Comparison of ENCODE assay signal across 17 mouse cellular contexts in genomic region chr9:29318676-29319162, GRCm38 (mm10).
A peak's percentile ranks its signal among the peaks of the same experiment; 100 is the strongest.
DNase-seq lines count a peak whose midpoint lies in the region; ATAC-seq and TF ChIP-seq lines count a peak whose summit lies in the region.
"Had no signal": no experiment of that assay in that cellular context is flagged by ENCODE, and none has a peak within 500 bp of the region (broad histone marks: within the 10 kb centered on the region; RNA-seq: fewer than 3 reads in every experiment).

No protein-coding gene starts in this region.

- H3K4me3 ChIP-seq in heart, embryonic 10.5 days, result no peak overlapping the region
- no peak overlapping the region for H3K4me3 ChIP-seq in heart, adult 2 months
- no peak overlapping the region for H3K4me3 ChIP-seq in limb, embryonic 13.5 days
- no peak overlapping the region for H3K4me3 ChIP-seq in layer of hippocampus, adult 2 months
- H3K4me3 ChIP-seq: lung, embryonic 15.5 days; stomach, embryonic 15.5 days had no signal

- no peak for TF ChIP-seq CTCF in heart, adult 2 months (IDR thresholded peaks at IDR 0.05)
- TF ChIP-seq CTCF in layer of hippocampus, adult 2 months (conservative IDR thresholded peaks at IDR 0.05), result no peak

- no peaks in the 10 kb centered on the region for H3K9me3 ChIP-seq in heart, embryonic 10.5 days
- H3K9me3 ChIP-seq in limb, embryonic 13.5 days, result no peaks in the 10 kb centered on the region
- H3K9me3 ChIP-seq: lung, embryonic 15.5 days; stomach, embryonic 15.5 days had no signal

- H3K79me2 ChIP-seq in heart, adult 2 months (replicated peaks; ENCODE audit: control insufficient read depth, insufficient read depth, low read length), result no peaks in the 10 kb centered on the region

- peaks cover 21% of the 10 kb centered on the region for H3K4me1 ChIP-seq in heart, embryonic 10.5 days
- no peaks in the 10 kb centered on the region for H3K4me1 ChIP-seq in heart, adult 2 months (ENCODE audit: control insufficient read depth, insufficient read depth, low read length)
- H3K4me1 ChIP-seq in limb, embryonic 13.5 days, result peaks cover 28% of the 10 kb centered on the region

- no peaks in the 10 kb centered on the region for H3K27me3 ChIP-seq in heart, embryonic 10.5 days (ENCODE audit: insufficient read depth, poor library complexity, severe bottlenecking)
- no peaks in the 10 kb centered on the region for H3K27me3 ChIP-seq in heart, adult 2 months (ENCODE audit: control insufficient read depth, insufficient read depth, low read length)
- H3K27me3 ChIP-seq in limb, embryonic 13.5 days, result peaks cover 93% of the 10 kb centered on the region
- H3K27me3 ChIP-seq: lung, embryonic 15.5 days; stomach, embryonic 15.5 days had no signal

- no peak for TF ChIP-seq POLR2A in heart, adult 2 months (IDR thresholded peaks at IDR 0.05; ENCODE audit: insufficient read depth, low read depth, low read length)

- no peak for TF ChIP-seq EP300 in heart, adult 2 months (IDR thresholded peaks at IDR 0.05; ENCODE audit: insufficient read depth, low read depth, low read length)

- ATAC-seq in limb, embryonic 13.5 days (ENCODE audit: low FRiP score, low read depth), result peak; percentile 96
- ATAC-seq: hindbrain, postnatal 0 days had no signal

- peak overlapping the region; percentile 22; the same call in 1 of the 2 replicates for H3K27ac ChIP-seq in heart, embryonic 10.5 days
- H3K27ac ChIP-seq in heart, adult 2 months, result no peak overlapping the region
- no peak overlapping the region for H3K27ac ChIP-seq in limb, embryonic 13.5 days
- no peak overlapping the region for H3K27ac ChIP-seq in layer of hippocampus, adult 2 months
- H3K27ac ChIP-seq: hindbrain, postnatal 0 days; lung, embryonic 15.5 days; stomach, embryonic 15.5 days had no signal

- DNase-seq in heart, embryonic 10.5 days (ENCODE audit: low spot score), result no peak
- no peak for DNase-seq in heart, adult 2 months
- peak; percentile 11 for DNase-seq in ovary, postnatal 14 days (ENCODE audit: low spot score)
- DNase-seq in ovary, adult 18-20 months (ENCODE audit: low spot score), result no peak
- no peak for DNase-seq in adrenal gland, adult 8-10 months
- DNase-seq in layer of hippocampus, adult 2 months (ENCODE audit: low spot score in 2 of 2), result no peak
- no peak for DNase-seq in spleen, postnatal 36 days (ENCODE audit: low spot score in 2 of 2)
- DNase-seq: cerebellum, adult 2 months; heart, adult 11 months; heart, postnatal 14 days; layer of hippocampus, postnatal 36 days; liver; thymus, postnatal 36 days had no signal

- WGBS in heart, embryonic 10.5 days, result 79% methylated on average over 8 of the region's 8 CpGs
- WGBS in heart, adult 2 months, result 81% methylated on average over 8 of the region's 8 CpGs
- 2% methylated on average over 8 of the region's 8 CpGs for WGBS in limb, embryonic 13.5 days

- intact Hi-C loops in heart, adult 2 months (cut with DNase I), result no loop called here

- no peaks in the 10 kb centered on the region for H3K36me3 ChIP-seq in heart, embryonic 10.5 days
- H3K36me3 ChIP-seq in heart, adult 2 months (ENCODE audit: control insufficient read depth, insufficient read depth, low read length), result no peaks in the 10 kb centered on the region
- no peaks in the 10 kb centered on the region for H3K36me3 ChIP-seq in limb, embryonic 13.5 days
- H3K36me3 ChIP-seq: lung, embryonic 15.5 days; stomach, embryonic 15.5 days had no signal

- H3K9ac ChIP-seq in heart, adult 2 months (ENCODE audit: low read depth, low read length), result no peak overlapping the region
- no peak overlapping the region for H3K9ac ChIP-seq in limb, embryonic 13.5 days
- H3K9ac ChIP-seq: lung, embryonic 15.5 days; stomach, embryonic 15.5 days had no signal

- H3K4me2 ChIP-seq in limb, embryonic 13.5 days (replicated peaks), result peak overlapping the region; percentile 36
- H3K4me2 ChIP-seq: lung, embryonic 15.5 days; stomach, embryonic 15.5 days had no signal
